ENCODE assay signal across 15 mouse cellular contexts in the genomic region with DNA sequence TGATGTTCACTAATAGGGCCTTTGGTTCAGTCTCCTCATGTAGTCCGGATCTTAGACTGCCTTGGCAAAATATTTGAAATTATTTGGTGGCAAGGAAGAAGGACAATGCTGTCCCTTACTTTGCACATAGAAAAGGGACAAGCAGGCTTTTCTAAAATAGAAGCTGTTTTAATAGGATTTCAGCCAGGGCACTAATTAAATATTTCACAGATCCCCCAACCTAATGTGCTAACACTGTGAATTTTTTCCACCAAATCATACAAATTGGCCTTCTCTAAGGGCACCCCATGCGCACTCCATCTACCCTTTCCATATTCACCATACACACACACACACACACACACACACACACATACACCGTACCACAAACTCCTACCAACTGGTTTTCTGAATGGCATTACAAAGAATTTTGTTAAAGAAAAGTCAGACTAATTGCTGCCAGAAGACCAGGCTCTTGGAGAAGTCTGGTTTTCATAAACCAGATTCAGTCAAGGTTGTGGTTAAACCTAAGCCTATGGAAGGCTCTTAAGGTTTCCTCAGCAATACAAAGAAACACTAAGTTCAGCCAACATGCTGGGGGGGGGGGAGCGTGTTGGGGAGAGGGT. TPM values are rescaled to one million over a fixed set of nuclear protein-coding genes. Genes with fewer than 3 reads are reported as not detected.
"Had no signal": no experiment of that assay in that cellular context is flagged by ENCODE, and none has a peak within 500 bp of the region (broad histone marks: within the 10 kb centered on the region; RNA-seq: fewer than 3 reads in every experiment).

No protein-coding gene starts in this region.

- H3K27ac ChIP-seq: kidney, embryonic 15.5 days; liver, embryonic 13.5 days; lung, embryonic 15.5 days; macrophage; stomach, postnatal 0 days had no signal

- DNase-seq: kidney, adult 18-20 months; kidney, postnatal 25 days; layer of hippocampus, adult 9-11 months; layer of hippocampus, postnatal 36 days; liver; liver, embryonic 13.5 days; liver, postnatal 0 days; lung, postnatal 14 days; thymus, postnatal 4 days had no signal

- H3K4me3 ChIP-seq: liver, embryonic 13.5 days; megakaryocyte, embryonic 14.5 days had no signal

- H3K9me3 ChIP-seq: kidney, embryonic 15.5 days; liver, embryonic 13.5 days; lung, embryonic 15.5 days; midbrain, embryonic 12.5 days had no signal

- H3K9ac ChIP-seq: kidney, embryonic 15.5 days; liver, embryonic 13.5 days; liver, postnatal 0 days; lung, embryonic 15.5 days; midbrain, embryonic 12.5 days had no signal

- H3K4me2 ChIP-seq: liver, embryonic 13.5 days had no signal

- H3K4me1 ChIP-seq: liver, embryonic 13.5 days; megakaryocyte, embryonic 14.5 days had no signal

- ATAC-seq: liver, postnatal 0 days had no signal

- H3K36me3 ChIP-seq: kidney, embryonic 15.5 days; liver, embryonic 13.5 days; lung, embryonic 15.5 days; midbrain, embryonic 12.5 days had no signal

RNA-seq across cellular contexts. Expression of a gene that starts 32.3 kb away (rescaled TPM):
- polyA plus RNA-seq: liver, embryonic 13.5 days; liver, postnatal 0 days had no signal
